Mouse (Mus musculus) neural tube, embryonic 12.5 days (tissue): ENCODE results near the gene Tcl1b3. TPM values are rescaled to one million over a fixed set of nuclear protein-coding genes. Genes with fewer than 3 reads are reported as not detected.
"Not testable (repeated sequence)": the region's sequence is repeated elsewhere in the genome, so short reads cannot be mapped to it uniquely, and the experiment has no call there.

ENCODE experiments used
- ATAC-seq: fragments of 200-750 bp; cut with Nextera tagmentation; 2 replicates; pipeline ENCODE4 v1.8.0; 2017; ENCODE audit warnings: low read depth, mild to moderate bottlenecking, moderate TSS enrichment, moderate library complexity; ENCODE audit not compliant: low FRiP score
- H3K27ac ChIP-seq: fragments of 300-500 bp; sonication (generic); 2 replicates; pipeline ENCODE4 v1.5.1; 2016
- H3K27me3 ChIP-seq: fragments of 300-500 bp; sonication (generic); replicated peaks from 2 replicates; pipeline ENCODE4 v1.6.1; 2016; ENCODE audit warnings: mild to moderate bottlenecking
- H3K36me3 ChIP-seq: fragments of 300-500 bp; sonication (generic); 2 replicates; pipeline ENCODE4 v1.6.1; 2016; ENCODE audit warnings: mild to moderate bottlenecking
- H3K4me1 ChIP-seq: fragments of 300-500 bp; sonication (generic); 2 replicates; pipeline ENCODE4 v1.6.1; 2016
- H3K4me2 ChIP-seq: fragments of 300-500 bp; sonication (generic); replicated peaks from 2 replicates; pipeline ENCODE4 v1.6.1; 2016; ENCODE audit warnings: mild to moderate bottlenecking
- H3K4me3 ChIP-seq: fragments of 300-500 bp; sonication (generic); 2 replicates; pipeline ENCODE4 v1.5.1; 2016
- H3K9ac ChIP-seq: fragments of 300-500 bp; sonication (generic); 2 replicates; pipeline ENCODE4 v1.6.1; 2016; ENCODE audit warnings: mild to moderate bottlenecking
- H3K9me3 ChIP-seq: fragments of 300-500 bp; sonication (generic); 2 replicates; pipeline ENCODE4 v1.6.1; 2016; ENCODE audit warnings: mild to moderate bottlenecking
- WGBS: fragments of 180-500 bp; shearing (Covaris S2); methylation state at CpG from one replicate; pipeline ENCODE4 v1.1.7; 2016; 5-methylcytosine and 5-hydroxymethylcytosine counted together
- polyA plus RNA-seq: library from polyadenylated mRNA; unstranded; fragments of >200 nt; fragmentation: Nextera tagmentation; extraction: Ambion mirVana; gene quantifications from 2 replicates; pipeline ENCODE4 v1.2.1, GENCODE M21; 2016

The Tcl1b3 gene
- polyA plus RNA-seq, 1 experiment from 2014 or later, result not detected

DNA sequence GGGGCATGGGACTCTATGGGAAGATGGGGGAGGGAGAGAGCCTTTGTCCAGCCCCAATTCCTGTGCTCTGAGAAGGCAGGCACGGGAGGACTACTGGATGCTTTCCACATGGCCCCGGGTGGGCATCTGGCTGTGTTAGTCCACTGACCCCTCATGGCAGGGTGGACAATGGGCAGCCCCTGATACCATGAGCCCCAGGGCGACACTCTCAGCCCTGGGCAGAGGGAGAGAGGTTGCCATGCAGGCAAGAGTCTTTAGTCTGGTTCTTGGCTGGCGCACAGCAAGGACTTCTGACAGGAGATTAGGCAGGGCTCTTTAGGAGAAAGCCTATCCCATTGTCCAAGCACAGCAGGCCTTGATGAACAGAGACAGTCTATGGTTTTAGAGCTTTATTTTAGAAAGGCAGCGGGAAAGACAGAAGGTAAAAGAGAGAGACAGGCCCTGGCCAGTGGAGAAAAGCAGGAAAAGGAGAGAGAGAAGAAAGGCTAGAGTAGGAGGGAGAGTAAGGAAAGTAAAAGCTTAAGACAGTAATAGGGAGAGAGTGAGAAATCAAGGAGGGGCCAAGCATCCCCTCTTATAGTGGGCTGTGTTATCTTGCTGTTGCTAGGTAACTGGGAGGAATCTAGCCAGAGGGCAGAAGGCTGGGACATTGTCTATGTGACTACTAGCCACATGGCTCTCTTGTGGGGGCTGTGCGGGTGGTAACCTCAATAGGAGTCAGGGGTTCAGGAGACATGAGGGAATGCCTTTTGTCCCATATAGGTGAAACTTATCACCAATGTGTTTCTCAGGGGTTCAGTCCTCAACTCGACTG is 9.0 kb downstream of the Tcl1b3 start:
- not testable (repeated sequence) for H3K4me2 ChIP-seq, H3K27me3 ChIP-seq, H3K9me3 ChIP-seq, H3K27ac ChIP-seq, H3K4me1 ChIP-seq, H3K9ac ChIP-seq, ATAC-seq, H3K36me3 ChIP-seq, H3K4me3 ChIP-seq
- WGBS, result 27% methylated on average over 7 of the region's 7 CpGs

DNA sequence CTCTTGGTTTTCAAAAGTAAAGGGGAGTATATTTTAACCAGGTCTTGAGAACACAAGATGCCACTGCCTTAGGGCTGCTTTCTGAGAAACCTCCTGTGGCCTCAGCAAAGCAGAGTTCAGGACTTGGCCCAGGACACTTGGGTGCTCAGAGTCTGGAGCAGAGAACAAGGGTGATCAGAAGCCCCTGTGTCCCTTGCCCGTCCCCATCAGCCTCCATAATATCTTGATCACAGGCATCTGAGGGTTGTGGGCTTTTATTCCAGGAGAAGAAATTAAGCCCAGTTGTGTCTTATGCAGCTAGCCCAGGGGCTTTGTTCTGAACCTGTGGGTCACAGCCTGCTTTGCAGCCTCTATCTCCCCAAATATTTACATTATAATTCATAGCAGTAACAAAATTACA is 10.8 kb downstream of the Tcl1b3 start, which contains the start of gene Tcl1b4:
Tcl1b4 (plus strand) TSS at position 301 of the 400 bp plus-strand sequence.
- H3K9me3 ChIP-seq, result not testable (repeated sequence)

DNA sequence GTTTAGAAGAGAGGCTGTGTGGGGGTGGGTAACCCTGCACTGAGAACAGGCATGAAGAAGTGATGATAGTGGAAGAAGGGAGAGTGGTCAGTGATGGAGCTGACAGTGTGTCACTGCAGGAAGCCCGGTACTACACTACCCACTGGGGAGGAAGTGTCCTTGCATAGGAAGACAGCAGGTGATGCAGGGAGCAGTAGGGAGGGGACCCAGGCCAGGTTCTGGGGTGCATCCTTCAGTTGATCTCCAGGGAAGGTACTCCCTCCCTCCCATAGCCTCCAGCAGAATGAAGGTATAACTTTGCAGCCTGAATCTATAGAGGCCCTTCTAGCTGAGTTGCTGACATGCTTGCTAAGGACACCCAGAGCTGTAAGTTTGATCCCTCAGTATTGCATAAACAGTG is 16.2 kb downstream of the Tcl1b3 start:
- H3K9ac ChIP-seq, result no peak overlapping the region
- ATAC-seq, result no peak
- H3K36me3 ChIP-seq, result no peaks in the 10 kb centered on the region
- whole genome bisulfite sequencing, result 89% methylated on average over 1 of the region's 1 CpGs
- no peaks in the 10 kb centered on the region for H3K9me3 ChIP-seq
- no peaks in the 10 kb centered on the region for H3K4me1 ChIP-seq
- no peak overlapping the region for H3K27ac ChIP-seq
- no peak overlapping the region for H3K4me3 ChIP-seq
- no peaks in the 10 kb centered on the region for H3K27me3 ChIP-seq
- H3K4me2 ChIP-seq, result no peak overlapping the region

More for the DNA sequence above, 10.8 kb downstream of the Tcl1b3 start, which contains the start of gene Tcl1b4:
- not testable (repeated sequence) for H3K4me1 ChIP-seq, H3K36me3 ChIP-seq, H3K9ac ChIP-seq, H3K27ac ChIP-seq, H3K4me3 ChIP-seq, ATAC-seq, H3K27me3 ChIP-seq, H3K4me2 ChIP-seq
- 94% methylated on average over 1 of the region's 1 CpGs for WGBS

DNA sequence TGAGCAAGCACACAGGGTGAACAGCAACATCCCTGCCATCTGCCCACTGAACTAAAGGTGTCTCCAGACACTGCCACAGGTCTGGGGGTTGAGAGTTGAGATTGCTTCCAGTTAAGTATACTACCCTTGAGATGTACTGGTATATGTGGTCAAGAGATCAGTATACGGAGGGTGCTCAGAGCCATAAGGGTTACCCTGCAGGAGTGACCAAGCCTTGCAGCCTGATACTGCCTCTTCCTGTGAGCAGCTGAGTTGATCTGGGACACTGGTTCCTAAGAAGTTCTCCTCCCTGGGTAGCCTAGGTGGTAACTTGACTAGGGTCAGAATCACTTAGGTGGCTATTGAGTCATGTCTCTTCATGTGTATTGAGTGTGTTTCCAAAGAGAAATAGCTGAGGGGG is 17.6 kb downstream of the Tcl1b3 start:
- no peak overlapping the region for H3K4me2 ChIP-seq
- no peak for ATAC-seq
- no peak overlapping the region for H3K9ac ChIP-seq
- no peak overlapping the region for H3K4me3 ChIP-seq
- no peaks in the 10 kb centered on the region for H3K9me3 ChIP-seq
- no peak overlapping the region for H3K27ac ChIP-seq
- no peaks in the 10 kb centered on the region for H3K36me3 ChIP-seq
- no peaks in the 10 kb centered on the region for H3K27me3 ChIP-seq
- 94% methylated on average over 1 of the region's 1 CpGs for WGBS
- H3K4me1 ChIP-seq, result no peaks in the 10 kb centered on the region

GRCm38 (mm10) chr12:105209231-105209630 is 18.4 kb downstream of the Tcl1b3 start:
- Histone ChIP-seq H3K36me3 (no peaks in the 10 kb centered on the region), H3K9me3 (no peaks in the 10 kb centered on the region), H3K4me3 (no peak overlapping the region), H3K4me1 (no peaks in the 10 kb centered on the region), H3K27ac (no peak overlapping the region), H3K9ac (no peak overlapping the region), H3K27me3 (no peaks in the 10 kb centered on the region), H3K4me2 (no peak overlapping the region)
- ATAC-seq, result no peak
- 94% methylated on average over 7 of the region's 7 CpGs for WGBS

GRCm38 (mm10) chr12:105217101-105217760 is 26.4 kb downstream of the Tcl1b3 start:
- no peaks in the 10 kb centered on the region for H3K9me3 ChIP-seq
- H3K36me3 ChIP-seq, result no peaks in the 10 kb centered on the region
- 88% methylated on average over 7 of the region's 7 CpGs for WGBS
- no peaks in the 10 kb centered on the region for H3K27me3 ChIP-seq
- H3K9ac ChIP-seq, result no peak overlapping the region
- H3K27ac ChIP-seq, result no peak overlapping the region
- H3K4me1 ChIP-seq, result no peaks in the 10 kb centered on the region
- no peak overlapping the region for H3K4me3 ChIP-seq
- ATAC-seq, result no peak
- no peak overlapping the region for H3K4me2 ChIP-seq

- Histone ChIP-seq H3K4me2 (no peak within 1 kb of the TSS), H3K27me3 (no peaks in the 10 kb centered on the region), H3K36me3 (no peaks in the 10 kb centered on the region), H3K9ac (no peak within 1 kb of the TSS), H3K27ac (no peak within 1 kb of the TSS), H3K9me3 (no peaks in the 10 kb centered on the region), H3K4me1 (no peaks in the 10 kb centered on the region), H3K4me3 (no peak within 1 kb of the TSS)
- WGBS, result 93% methylated on average over 22 of the region's 22 CpGs
- ATAC-seq, result no peak
These were observed 31.9 kb downstream of the Tcl1b3 start, which contains the start of gene Tcl1 for GRCm38 (mm10) chr12:105222601-105223319. TSS of gene Tcl1 (minus strand) at chr12:105222793.

GRCm38 (mm10) chr12:105224621-105225320 is 33.9 kb downstream of the Tcl1b3 start:
- no peaks in the 10 kb centered on the region for H3K9me3 ChIP-seq
- no peaks in the 10 kb centered on the region for H3K4me1 ChIP-seq
- H3K4me2 ChIP-seq, result no peak overlapping the region
- no peak overlapping the region for H3K4me3 ChIP-seq
- H3K36me3 ChIP-seq, result no peaks in the 10 kb centered on the region
- ATAC-seq, result no peak
- H3K27me3 ChIP-seq, result no peaks in the 10 kb centered on the region
- WGBS, result 35% methylated on average over 16 of the region's 16 CpGs
- no peak overlapping the region for H3K9ac ChIP-seq
- no peak overlapping the region for H3K27ac ChIP-seq

DNA sequence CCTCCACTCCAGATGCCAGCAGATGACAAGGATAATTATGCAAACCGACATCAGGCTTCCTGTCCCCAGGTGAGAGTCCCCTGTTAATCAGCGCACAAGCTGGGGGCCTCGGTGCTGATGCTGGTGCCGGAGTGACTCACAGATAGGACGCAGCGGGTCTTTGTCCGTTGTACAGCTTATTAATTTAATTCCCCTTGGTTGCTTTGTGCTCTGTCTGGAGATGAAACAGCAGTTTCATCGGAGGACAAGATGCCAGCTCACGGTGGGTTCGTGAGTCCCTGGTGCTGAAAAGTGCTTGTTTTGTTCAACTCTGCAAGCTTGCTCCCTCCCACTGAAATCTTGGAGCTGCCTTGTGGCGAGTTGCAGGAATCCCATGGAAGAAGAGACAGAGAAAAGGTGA is 43.5 kb downstream of the Tcl1b3 start:
- H3K4me3 ChIP-seq, result no peak overlapping the region
- H3K27me3 ChIP-seq, result no peaks in the 10 kb centered on the region
- H3K4me2 ChIP-seq, result no peak overlapping the region
- no peak for ATAC-seq
- H3K36me3 ChIP-seq, result no peaks in the 10 kb centered on the region
- no peak overlapping the region for H3K27ac ChIP-seq
- H3K4me1 ChIP-seq, result no peaks in the 10 kb centered on the region
- no peak overlapping the region for H3K9ac ChIP-seq
- 79% methylated on average over 11 of the region's 11 CpGs for WGBS
- no peaks in the 10 kb centered on the region for H3K9me3 ChIP-seq

- Histone ChIP-seq H3K4me3 (no peak overlapping the region), H3K9ac (no peak overlapping the region), H3K36me3 (no peaks in the 10 kb centered on the region), H3K27me3 (no peaks in the 10 kb centered on the region), H3K27ac (no peak overlapping the region), H3K4me1 (no peaks in the 10 kb centered on the region), H3K9me3 (0 out of 2 replicates have a peak, but pooled peaks cover 2% of the 10 kb centered on the region), H3K4me2 (no peak overlapping the region)
- ATAC-seq, result no peak
- WGBS, result 77% methylated on average over 3 of the region's 3 CpGs
These were observed 44.2 kb downstream of the Tcl1b3 start for GRCm38 (mm10) chr12:105235091-105235490.

- Histone ChIP-seq H3K36me3 (no peaks in the 10 kb centered on the region), H3K9ac (no peak overlapping the region), H3K4me3 (no peak overlapping the region), H3K27me3 (no peaks in the 10 kb centered on the region), H3K4me1 (no peaks in the 10 kb centered on the region), H3K4me2 (no peak overlapping the region), H3K9me3 (0 out of 2 replicates have a peak, but pooled peaks cover 8% of the 10 kb centered on the region), H3K27ac (no peak overlapping the region)
- no peak for ATAC-seq
- 80% methylated on average over 9 of the region's 9 CpGs for WGBS
These were observed 48.2 kb downstream of the Tcl1b3 start for GRCm38 (mm10) chr12:105239060-105239459.
